Mouse (Mus musculus) brain, embryonic 14.5 days (tissue): Measurements from ENCODE around the gene Sstr5.

ENCODE experiments used
- CTCF ChIP-seq: fragments of 200-500 bp; IDR thresholded peaks from 2 replicates; pipeline ENCODE4 v1.5.1; 2012; ENCODE audit warnings: inconsistent platforms, mild to moderate bottlenecking, moderate library complexity, borderline replicate concordance; ENCODE audit not compliant: insufficient read depth, insufficient read length; ENCODE audit errors: extremely low read depth
- POLR2A ChIP-seq: fragments of 200-500 bp; IDR thresholded peaks from 2 replicates; pipeline ENCODE4 v1.6.1; 2012; ENCODE audit warnings: mild to moderate bottlenecking, inconsistent platforms, borderline replicate concordance; ENCODE audit not compliant: poor library complexity, insufficient read depth, insufficient read length, severe bottlenecking; ENCODE audit errors: extremely low read depth

- TF ChIP-seq POLR2A: no peak
- TF ChIP-seq CTCF: no peak
Observed at GRCm38 (mm10) chr17:25482092-25482491, 15.0 kb downstream of the Sstr5 start.
